Comparison of ENCODE assay signal across 8 mouse cellular contexts in genomic region chr17:87447612-87448200, GRCm38 (mm10). TPM values are rescaled to one million over a fixed set of nuclear protein-coding genes. Genes with fewer than 3 reads are reported as not detected.
A peak's percentile ranks its signal among the peaks of the same experiment; 100 is the strongest.
DNase-seq lines count a peak whose midpoint lies in the region; ATAC-seq and TF ChIP-seq lines count a peak whose summit lies in the region.

No protein-coding gene starts in this region.

- H3K27me3 ChIP-seq in heart, embryonic 11.5 days (ENCODE audit: control insufficient read depth, insufficient read depth, low read length), result no peaks in the 10 kb centered on the region
- no peaks in the 10 kb centered on the region for H3K27me3 ChIP-seq in CH12.LX (replicated peaks)
- no peaks in the 10 kb centered on the region for H3K27me3 ChIP-seq in forebrain, embryonic 11.5 days (ENCODE audit: control insufficient read depth, insufficient read depth, low read length)
- H3K27me3 ChIP-seq in liver, embryonic 11.5 days (replicated peaks; ENCODE audit: control insufficient read depth, insufficient read depth, low read length), result no peaks in the 10 kb centered on the region

- H3K9ac ChIP-seq in heart, embryonic 11.5 days (ENCODE audit: low read depth, low read length), result peak overlapping the region; percentile 86
- H3K9ac ChIP-seq in CH12.LX (ENCODE audit: insufficient read depth, low read depth), result peak overlapping the region; percentile 62
- H3K9ac ChIP-seq in forebrain, embryonic 11.5 days (ENCODE audit: low read length), result peak overlapping the region; percentile 99
- H3K9ac ChIP-seq in liver, embryonic 11.5 days (ENCODE audit: low read depth, low read length), result peak overlapping the region; percentile 99

- H3K27ac ChIP-seq in heart, embryonic 11.5 days (ENCODE audit: low read depth, low read length), result peak overlapping the region; percentile 90
- H3K27ac ChIP-seq in CH12.LX (ENCODE audit: insufficient read depth, low read depth), result no peak overlapping the region
- H3K27ac ChIP-seq in forebrain, embryonic 11.5 days (ENCODE audit: low read depth, low read length), result peak overlapping the region; percentile 99; the same call in 1 of the 2 replicates
- H3K27ac ChIP-seq in liver, embryonic 11.5 days (ENCODE audit: low read depth, low read length), result peak overlapping the region; percentile 98

- no peak for TF ChIP-seq RAD21 in CH12.LX (IDR thresholded peaks at IDR 0.05; ENCODE audit: low read depth, low read length)

- dilution Hi-C loops in CH12.LX (cut with MboI; ENCODE audit: extremely low pct_ligation_motif_present, extremely low pct_unique_long_range_greater_than_20kb, low sequenced_read_pairs), result no loop called here

- in situ Hi-C loops in CH12.LX (cut with MboI; ENCODE audit: low pct_ligation_motif_present, low pct_unique_long_range_greater_than_20kb, low sequenced_read_pairs), result no loop called here

- WGBS in heart, embryonic 11.5 days (ENCODE audit: insufficient replicate concordance), result 46% methylated on average over 12 of the region's 12 CpGs
- 37% methylated on average over 12 of the region's 12 CpGs for WGBS in forebrain, embryonic 11.5 days
- WGBS in liver, embryonic 11.5 days, result 43% methylated on average over 12 of the region's 12 CpGs

- H3K4me2 ChIP-seq in heart, embryonic 11.5 days, result peak overlapping the region; percentile 81
- H3K4me2 ChIP-seq in CH12.LX (ENCODE audit: insufficient read depth, low read depth, poor library complexity, severe bottlenecking), result peak overlapping the region; percentile 64; the same call in 1 of the 2 replicates
- peak overlapping the region; percentile 70 for H3K4me2 ChIP-seq in forebrain, embryonic 11.5 days (ENCODE audit: low read depth, low read length, severe bottlenecking)
- peak overlapping the region; percentile 87 for H3K4me2 ChIP-seq in liver, embryonic 11.5 days

- TF ChIP-seq POLR2A in CH12.LX (IDR thresholded peaks at IDR 0.05; ENCODE audit: low read depth, low read length), result no peak

- no peak for ATAC-seq in heart, embryonic 11.5 days (replicated peaks; ENCODE audit: insufficient number of reproducible peaks, low FRiP score, low TSS enrichment)
- ATAC-seq in forebrain, embryonic 11.5 days (replicated peaks; ENCODE audit: low FRiP score), result no peak
- ATAC-seq in liver, embryonic 11.5 days (replicated peaks; ENCODE audit: low FRiP score), result no peak

- H3K36me3 ChIP-seq in heart, embryonic 11.5 days (ENCODE audit: control insufficient read depth, insufficient read depth, low read length), result no peaks in the 10 kb centered on the region
- H3K36me3 ChIP-seq in CH12.LX (replicated peaks in 1 of 2; ENCODE audit: control insufficient read depth in 1 of 2, insufficient read depth in 1 of 2, low read length in 1 of 2), result peaks cover 0 to 7% of the 10 kb centered on the region in 2 experiments
- no peaks in the 10 kb centered on the region for H3K36me3 ChIP-seq in forebrain, embryonic 11.5 days (ENCODE audit: control insufficient read depth, insufficient read depth, low read length)
- peaks cover 2% of the 10 kb centered on the region; the same call in 1 of the 2 replicates for H3K36me3 ChIP-seq in liver, embryonic 11.5 days (ENCODE audit: control insufficient read depth, insufficient read depth, low read length)

- no peak for TF ChIP-seq EP300 in CH12.LX (IDR thresholded peaks at IDR 0.05; ENCODE audit: low read length)

- H3K79me2 ChIP-seq in CH12.LX (replicated peaks; ENCODE audit: control insufficient read depth, extremely low read depth, insufficient read depth, poor library complexity, severe bottlenecking), result peaks cover 35% of the 10 kb centered on the region

- TF ChIP-seq CTCF in CH12.LX (conservative IDR thresholded peaks at IDR 0.05 in 1 of 2, IDR thresholded peaks at IDR 0.05 in 1 of 2; ENCODE audit: low read depth in 2 of 2, low read length in 2 of 2), result no peak

- peaks cover 19% of the 10 kb centered on the region for H3K4me1 ChIP-seq in heart, embryonic 11.5 days (ENCODE audit: control insufficient read depth, insufficient read depth, low read length)
- peaks cover 3 to 25% of the 10 kb centered on the region in 2 experiments; a peak in 3 of 4 replicates for H3K4me1 ChIP-seq in CH12.LX (ENCODE audit: control insufficient read depth in 1 of 2, insufficient read depth in 2 of 2)
- peaks cover 11% of the 10 kb centered on the region for H3K4me1 ChIP-seq in forebrain, embryonic 11.5 days (replicated peaks; ENCODE audit: control insufficient read depth, insufficient read depth, low read length)
- peaks cover 30% of the 10 kb centered on the region for H3K4me1 ChIP-seq in liver, embryonic 11.5 days (replicated peaks; ENCODE audit: control insufficient read depth, insufficient read depth, low read length)

- no peaks in the 10 kb centered on the region for H3K9me3 ChIP-seq in heart, embryonic 11.5 days (replicated peaks; ENCODE audit: control insufficient read depth, low read length)
- H3K9me3 ChIP-seq in CH12.LX (replicated peaks; ENCODE audit: low read length), result peaks cover 3% of the 10 kb centered on the region
- no peaks in the 10 kb centered on the region for H3K9me3 ChIP-seq in forebrain, embryonic 11.5 days (ENCODE audit: control insufficient read depth, low read length)
- H3K9me3 ChIP-seq in liver, embryonic 11.5 days (ENCODE audit: control insufficient read depth, low read length), result no peaks in the 10 kb centered on the region

- DNase-seq in heart, adult 8-10 months (ENCODE audit: low spot score), result no peak
- DNase-seq in CH12.LX (ENCODE audit: extremely low read depth), result no peak
- DNase-seq in forebrain, embryonic 11.5 days (ENCODE audit: low spot score), result no peak
- no peak for DNase-seq in liver, embryonic 11.5 days (ENCODE audit: low spot score)
- no peak for DNase-seq in frontal cortex, postnatal 25 days (ENCODE audit: low spot score in 2 of 2)
- DNase-seq in retina, embryonic 14.5 days (ENCODE audit: low spot score), result no peak
- DNase-seq in right cerebral cortex, postnatal 4 days, result no peak

- peak overlapping the region; percentile 65 for H3K4me3 ChIP-seq in heart, embryonic 11.5 days (ENCODE audit: low read depth, low read length)
- peak overlapping the region in 2 of 3 experiments; percentile 64 to 85 for H3K4me3 ChIP-seq in CH12.LX (replicated peaks in 1 of 3; ENCODE audit: low read depth in 2 of 3, low read length in 2 of 3, poor library complexity in 1 of 3)
- peak overlapping the region; percentile 97 for H3K4me3 ChIP-seq in forebrain, embryonic 11.5 days (ENCODE audit: low read depth, low read length)
- H3K4me3 ChIP-seq in liver, embryonic 11.5 days (ENCODE audit: low read depth, low read length), result peak overlapping the region; percentile 97

TF ChIP-seq in CH12.LX, 34 proteins besides CTCF, POLR2A, EP300 and RAD21:
- TF ChIP-seq TCF12 (IDR thresholded peaks at IDR 0.05; ENCODE audit: low read depth, low read length), result no peak
- no peak for TF ChIP-seq NELFE (IDR thresholded peaks at IDR 0.05; ENCODE audit: low read depth, low read length)
- no peak for TF ChIP-seq BHLHE40 (IDR thresholded peaks at IDR 0.05; ENCODE audit: low read depth, low read length)
- no peak for TF ChIP-seq CHD2 (IDR thresholded peaks at IDR 0.05; ENCODE audit: low read length)
- no peak for TF ChIP-seq MYC (IDR thresholded peaks at IDR 0.05; ENCODE audit: low read depth, low read length)
- no peak for TF ChIP-seq JUN (IDR thresholded peaks at IDR 0.05; ENCODE audit: insufficient read depth, low read depth, low read length)
- TF ChIP-seq PAX5 (IDR thresholded peaks at IDR 0.05; ENCODE audit: low read length), result no peak
- no peak for TF ChIP-seq IRF4 (IDR thresholded peaks at IDR 0.05; ENCODE audit: low read depth, low read length)
- TF ChIP-seq ZKSCAN1 (IDR thresholded peaks at IDR 0.05; ENCODE audit: borderline replicate concordance, low read depth, low read length), result no peak
- no peak for TF ChIP-seq ZC3H11A (IDR thresholded peaks at IDR 0.05; ENCODE audit: low read depth, low read length)
- TF ChIP-seq HCFC1 (IDR thresholded peaks at IDR 0.05; ENCODE audit: low read depth, low read length), result no peak
- no peak for TF ChIP-seq SIN3A (IDR thresholded peaks at IDR 0.05; ENCODE audit: low read length)
- no peak for TF ChIP-seq ZMIZ1 (IDR thresholded peaks at IDR 0.05; ENCODE audit: low read depth, low read length)
- no peak; the same call in 1 of the 2 replicates for TF ChIP-seq UBTF (IDR thresholded peaks at IDR 0.05; ENCODE audit: low read depth, low read length)
- TF ChIP-seq USF1 (IDR thresholded peaks at IDR 0.05; ENCODE audit: low read depth, low read length), result no peak
- TF ChIP-seq MAZ (IDR thresholded peaks at IDR 0.05; ENCODE audit: low read depth, low read length), result no peak

RNA-seq across cellular contexts. Expression of gene Calm2, which starts 1.0 kb away (rescaled TPM):
- polyA plus RNA-seq in heart, embryonic 11.5 days (2014; fragmentation: Nextera tagmentation; extraction: Ambion mirVana), result 724 and 789 TPM in 2 replicates
- 100 to 1,000 TPM; 143 to 158 (median 147) TPM for total RNA-seq in heart, adult 8-10 months (2022)
- total RNA-seq in CH12.LX (2012; rRNA removed), result 203 and 255 TPM in 2 replicates
- 546 and 623 TPM in 2 replicates for total RNA-seq in CH12.LX (2014; rRNA removed)
- 604 and 634 TPM in 2 replicates for polyA plus RNA-seq in CH12.LX (2012; ENCODE audit: insufficient read length, low read depth)
- 1,239 and 1,306 TPM in 2 replicates for polyA plus RNA-seq in forebrain, embryonic 11.5 days (2014; fragmentation: Nextera tagmentation; extraction: Ambion mirVana)
- 744 and 764 TPM in 2 replicates for polyA plus RNA-seq in liver, embryonic 11.5 days (2014; fragmentation: Nextera tagmentation; extraction: Ambion mirVana)

RNA-seq across cellular contexts. Expression of gene Stpg4, which starts 20.2 kb away (rescaled TPM):
- polyA plus RNA-seq in heart, embryonic 11.5 days (2014; fragmentation: Nextera tagmentation; extraction: Ambion mirVana), result not detected in 2 replicates
- not detected for total RNA-seq in heart, adult 8-10 months (2022)
- not detected in 2 replicates for total RNA-seq in CH12.LX (2012; rRNA removed)
- not detected in 2 replicates for total RNA-seq in CH12.LX (2014; rRNA removed)
- polyA plus RNA-seq in CH12.LX (2012; ENCODE audit: insufficient read length, low read depth), result not detected in 2 replicates
- polyA plus RNA-seq in forebrain, embryonic 11.5 days (2014; fragmentation: Nextera tagmentation; extraction: Ambion mirVana), result not detected in 2 replicates
- not detected in 2 replicates for polyA plus RNA-seq in liver, embryonic 11.5 days (2014; fragmentation: Nextera tagmentation; extraction: Ambion mirVana)
